Mouse (Mus musculus) C2C12 (cell line): Measurements from ENCODE around the gene Ncor1.

ENCODE experiments used
- CEBPB ChIP-seq: IDR thresholded peaks from one replicate; pipeline ENCODE4 v1.6.1; 2011; ENCODE audit warnings: low read depth, mild to moderate bottlenecking, control low read depth, moderate library complexity
- CTCF ChIP-seq: IDR thresholded peaks from one replicate; pipeline ENCODE4 v1.5.1; 2011; ENCODE audit not compliant: control insufficient read depth, insufficient read depth, insufficient read length
- FOSL1 ChIP-seq: IDR thresholded peaks from one replicate; pipeline ENCODE4 v1.8.0; 2011; ENCODE audit warnings: mild to moderate bottlenecking, low read length; ENCODE audit not compliant: poor library complexity, insufficient read depth, severe bottlenecking
- MAX ChIP-seq: IDR thresholded peaks from one replicate; pipeline ENCODE4 v1.6.1; 2011; ENCODE audit warnings: mild to moderate bottlenecking, control low read depth
- MYOD1 ChIP-seq: IDR thresholded peaks from one replicate; pipeline ENCODE4 v1.6.1; 2011; ENCODE audit warnings: low read depth; ENCODE audit not compliant: control insufficient read depth, insufficient read length
- USF1 ChIP-seq: IDR thresholded peaks from one replicate; pipeline ENCODE4 v1.6.1; 2011; ENCODE audit warnings: low read depth, mild to moderate bottlenecking, control low read depth, moderate library complexity

GRCm38 (mm10) chr11:62464696-62465095 lies 6.4 kb upstream of the Ncor1 start:
- TF ChIP-seq CTCF (no peak), MAX (no peak), CEBPB (no peak), USF1 (no peak), MYOD1 (no peak), FOSL1 (no peak)
